Mouse (Mus musculus) cerebellum, postnatal 25 days (tissue): ENCODE data around the gene Pigo.
"Not testable (repeated sequence)": the region's sequence is repeated elsewhere in the genome, so short reads cannot be mapped to it uniquely, and the experiment has no call there.

Source experiments
- DNase-seq, 2 experiments: peaks; one replicate each; pipeline ENCODE4 v3.0.0; 2021; ENCODE audit warnings: mixed read lengths in 2 of 2

Gene Pigo

GRCm38 (mm10) chr4:43000141-43000986 is 25.3 kb downstream of the Pigo start, which contains the start of gene Vcp:
Vcp (minus strand) TSS chr4:43000507.
- peak; percentile 99 for DNase-seq

- peak in 1 of 2 experiments; percentile 81 for DNase-seq
Measured at GRCm38 (mm10) chr4:42999451-43000140, 26.0 kb downstream of the Pigo start.

GRCm38 (mm10) chr4:42998022-42998421 is 27.6 kb downstream of the Pigo start:
- no peak for DNase-seq

GRCm38 (mm10) chr4:42988296-42988695 is 37.3 kb downstream of the Pigo start:
- no peak for DNase-seq

DNA sequence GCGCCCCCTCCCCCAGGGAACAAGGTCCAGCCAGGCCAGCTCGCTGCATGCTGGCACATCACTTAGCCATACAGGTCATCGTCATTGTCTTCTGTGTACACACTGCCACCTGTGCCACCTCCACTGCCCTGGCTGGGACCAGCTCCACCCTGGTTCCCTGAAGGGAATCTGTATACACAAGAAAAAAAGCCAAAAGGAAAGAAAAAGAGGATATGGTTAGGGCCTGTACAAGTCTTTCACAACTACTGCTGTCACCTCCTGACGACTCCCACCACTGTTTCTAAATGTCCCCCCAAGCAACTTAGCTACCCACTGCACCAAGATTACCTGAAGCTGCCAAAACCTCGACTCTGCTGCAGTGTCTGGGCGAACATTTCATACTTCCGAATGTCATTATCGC is 45.2 kb downstream of the Pigo start:
- DNase-seq: not testable (repeated sequence)

DNA sequence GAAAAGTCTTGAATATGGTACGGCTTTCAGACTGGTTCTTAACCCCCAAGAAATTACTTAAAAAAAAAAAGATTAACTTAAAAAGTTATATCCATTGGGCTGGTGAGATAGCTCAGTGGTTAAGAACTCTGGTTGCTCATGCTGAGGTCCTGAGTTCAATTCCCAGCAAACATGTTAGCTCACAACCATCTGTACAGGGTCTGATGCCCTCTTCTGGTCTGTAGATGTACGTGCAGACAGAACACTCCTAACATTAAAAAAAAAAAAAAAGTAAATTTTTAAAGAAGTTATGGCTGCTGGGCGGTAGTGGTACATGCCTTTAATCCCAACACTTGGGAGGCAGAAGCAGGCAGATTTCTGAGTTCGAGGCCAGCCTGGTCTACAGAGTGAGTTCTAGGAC is 47.6 kb downstream of the Pigo start:
- no peak for DNase-seq

DNA sequence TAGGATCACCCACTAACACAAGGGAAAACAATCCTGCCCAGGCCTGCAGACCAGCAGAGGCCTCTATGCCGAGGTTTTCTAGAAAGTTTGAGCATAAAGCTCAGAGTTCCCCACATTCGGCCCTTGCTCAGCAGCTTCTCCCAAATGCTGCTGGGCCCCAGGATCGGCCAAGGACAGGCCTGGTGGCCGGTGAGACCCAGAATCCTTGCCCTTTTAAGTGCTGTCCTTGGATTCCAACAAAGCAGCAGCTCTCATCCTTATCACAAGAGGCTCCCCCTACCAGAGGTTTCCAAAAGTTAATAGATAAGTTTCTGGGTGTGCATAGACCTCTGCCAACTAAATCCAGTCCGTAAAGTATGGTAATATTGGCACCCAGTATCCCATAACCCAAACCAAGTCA is 51.8 kb downstream of the Pigo start:
- no peak for DNase-seq

DNA sequence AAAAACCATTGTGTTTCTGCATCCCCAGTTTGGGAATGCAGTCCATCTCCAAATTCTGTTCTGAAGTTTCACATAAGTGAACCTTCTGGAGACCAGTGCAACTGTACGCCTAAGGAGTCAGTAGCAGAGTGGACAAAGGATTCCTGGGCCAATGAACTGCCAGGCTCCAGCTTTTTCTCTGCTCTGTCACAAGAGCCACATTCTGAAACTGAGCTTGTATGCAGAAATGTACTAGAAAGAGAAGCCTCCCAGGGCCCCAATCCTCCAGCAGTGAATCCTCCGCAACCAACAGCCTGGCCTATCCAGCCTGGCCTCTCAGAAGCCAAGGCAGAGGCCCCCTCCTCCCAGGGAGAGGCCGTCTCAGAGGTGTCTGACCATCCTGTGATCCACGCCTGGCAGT is 52.7 kb downstream of the Pigo start:
- DNase-seq: no peak

GRCm38 (mm10) chr4:42969304-42969703 is 56.3 kb downstream of the Pigo start, which contains the start of gene 1700022I11Rik:
1700022I11Rik (plus strand) TSS chr4:42969604.
- no peak for DNase-seq
